Mouse (Mus musculus) frontal cortex, postnatal 25 days (tissue): ENCODE measurements around the gene Zfyve26.
"Not testable (repeated sequence)": the region's sequence is repeated elsewhere in the genome, so short reads cannot be mapped to it uniquely, and the experiment has no call there.

Source experiments
- DNase-seq, 2 experiments: peaks; one replicate each; pipeline ENCODE4 v3.0.0; 2022; ENCODE audit warnings: low spot score in 2 of 2

Gene Zfyve26

GRCm38 (mm10) chr12:79296126-79296816 is at the start of gene Zfyve26:
Gene Zfyve26 (minus strand): TSS chr12:79296304.
- peak; percentile 84 to 89 for DNase-seq

DNA sequence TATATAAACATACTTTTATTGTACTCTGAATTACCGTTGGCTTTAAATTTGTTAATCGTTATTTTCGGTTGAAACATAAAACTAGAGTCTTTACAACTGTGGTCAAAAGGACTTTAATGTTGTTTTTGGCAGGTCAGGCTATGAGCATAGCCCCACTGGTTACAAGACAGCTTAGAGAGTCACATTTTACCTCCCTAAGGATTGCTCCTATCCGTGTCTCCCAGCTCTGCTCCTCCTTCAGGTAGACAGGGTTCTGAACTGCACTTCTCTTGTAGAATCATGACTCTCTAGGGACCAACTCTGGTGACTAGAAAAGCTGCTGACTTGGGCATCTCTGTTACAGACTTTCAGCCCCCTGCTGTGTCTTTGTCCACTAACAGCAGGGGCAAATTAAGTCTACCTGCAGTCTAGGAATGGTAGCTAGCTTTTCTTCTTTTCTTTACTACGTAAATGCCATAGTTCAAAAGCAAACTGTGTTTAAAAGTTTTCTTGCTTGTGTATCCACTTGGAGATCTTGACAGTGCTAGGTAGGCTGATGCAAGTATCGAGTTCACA is 45.3 kb upstream of the Zfyve26 start:
- DNase-seq = no peak

- DNase-seq = no peak
Measured at GRCm38 (mm10) chr12:79340513-79340912, 44.4 kb upstream of the Zfyve26 start.

GRCm38 (mm10) chr12:79338791-79339190 is 42.7 kb upstream of the Zfyve26 start:
- no peak for DNase-seq

DNA sequence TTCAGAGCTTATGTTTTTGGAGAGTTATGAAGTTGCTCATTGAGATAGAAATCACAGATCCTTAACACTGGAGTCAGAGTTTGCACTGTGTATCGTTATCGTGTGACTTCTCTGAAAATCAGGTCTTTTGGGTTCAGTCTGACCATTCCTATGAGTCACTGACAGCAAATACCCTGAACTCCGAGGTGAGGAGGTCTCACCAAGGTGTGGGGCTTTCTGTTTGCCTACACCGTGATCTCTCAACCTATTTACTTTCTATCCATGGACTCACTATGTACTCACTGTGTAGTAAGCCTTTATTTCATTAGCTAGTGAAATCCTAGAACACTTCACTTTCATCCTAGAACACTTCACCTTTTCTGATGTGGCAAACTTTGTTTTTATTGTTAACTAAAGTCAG is 35.6 kb upstream of the Zfyve26 start:
- DNase-seq = no peak

- no peak for DNase-seq
Measured at GRCm38 (mm10) chr12:79330571-79330970, 34.5 kb upstream of the Zfyve26 start.

DNA sequence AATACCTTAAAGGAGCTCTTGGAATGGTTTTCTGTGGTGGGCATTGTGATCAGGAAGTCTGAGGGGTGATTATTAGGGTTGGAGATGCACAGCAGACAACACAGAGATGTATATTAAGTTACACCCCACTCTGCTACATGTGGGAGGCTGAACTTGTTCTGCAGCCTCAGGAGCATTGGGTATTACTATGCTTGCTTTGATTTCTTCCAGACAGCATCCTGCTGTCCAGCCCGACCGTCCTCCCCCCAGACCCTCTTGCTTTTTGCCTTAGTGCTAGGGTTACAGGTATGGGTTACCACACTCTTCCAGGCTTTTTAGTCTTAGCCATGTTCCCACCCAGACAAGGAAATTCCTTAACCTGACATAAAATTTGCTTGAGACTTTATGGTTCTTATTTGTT is 31.8 kb upstream of the Zfyve26 start:
- no peak for DNase-seq

GRCm38 (mm10) chr12:79326745-79327144 is 30.6 kb upstream of the Zfyve26 start:
- no peak for DNase-seq

GRCm38 (mm10) chr12:79326236-79326635 is 30.1 kb upstream of the Zfyve26 start:
- DNase-seq = no peak

- DNase-seq = not testable (repeated sequence)
Measured at GRCm38 (mm10) chr12:79322539-79322938, 26.4 kb upstream of the Zfyve26 start.

DNA sequence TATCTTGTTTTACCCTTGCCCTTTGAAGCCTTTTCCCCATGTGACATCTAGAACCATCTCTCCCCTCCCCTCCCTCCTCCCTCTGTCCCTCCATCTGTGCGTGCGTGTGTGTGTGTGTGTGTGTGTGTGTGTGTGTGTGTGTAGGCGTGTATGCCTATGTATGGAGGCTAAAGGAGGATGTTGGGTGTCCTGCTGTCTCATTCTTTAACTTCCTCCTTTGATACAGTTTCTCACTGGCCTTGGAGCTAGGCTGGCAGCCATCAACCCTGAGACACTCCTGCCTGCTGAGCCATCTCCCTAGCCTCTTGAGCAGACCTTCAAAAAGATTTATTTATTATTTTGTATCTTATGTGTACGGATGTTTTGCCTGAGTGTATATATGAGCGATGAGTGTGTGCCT is 24.8 kb upstream of the Zfyve26 start:
- DNase-seq = no peak

- DNase-seq = no peak
Measured at GRCm38 (mm10) chr12:79317339-79317738, 21.2 kb upstream of the Zfyve26 start.

- no peak for DNase-seq
Measured at GRCm38 (mm10) chr12:79313721-79314120, 17.6 kb upstream of the Zfyve26 start.

GRCm38 (mm10) chr12:79306013-79306412 is 9.9 kb upstream of the Zfyve26 start:
- no peak for DNase-seq

GRCm38 (mm10) chr12:79305131-79305530 is 9.0 kb upstream of the Zfyve26 start:
- no peak for DNase-seq

GRCm38 (mm10) chr12:79301802-79302201 is 5.7 kb upstream of the Zfyve26 start:
- DNase-seq = no peak

DNA sequence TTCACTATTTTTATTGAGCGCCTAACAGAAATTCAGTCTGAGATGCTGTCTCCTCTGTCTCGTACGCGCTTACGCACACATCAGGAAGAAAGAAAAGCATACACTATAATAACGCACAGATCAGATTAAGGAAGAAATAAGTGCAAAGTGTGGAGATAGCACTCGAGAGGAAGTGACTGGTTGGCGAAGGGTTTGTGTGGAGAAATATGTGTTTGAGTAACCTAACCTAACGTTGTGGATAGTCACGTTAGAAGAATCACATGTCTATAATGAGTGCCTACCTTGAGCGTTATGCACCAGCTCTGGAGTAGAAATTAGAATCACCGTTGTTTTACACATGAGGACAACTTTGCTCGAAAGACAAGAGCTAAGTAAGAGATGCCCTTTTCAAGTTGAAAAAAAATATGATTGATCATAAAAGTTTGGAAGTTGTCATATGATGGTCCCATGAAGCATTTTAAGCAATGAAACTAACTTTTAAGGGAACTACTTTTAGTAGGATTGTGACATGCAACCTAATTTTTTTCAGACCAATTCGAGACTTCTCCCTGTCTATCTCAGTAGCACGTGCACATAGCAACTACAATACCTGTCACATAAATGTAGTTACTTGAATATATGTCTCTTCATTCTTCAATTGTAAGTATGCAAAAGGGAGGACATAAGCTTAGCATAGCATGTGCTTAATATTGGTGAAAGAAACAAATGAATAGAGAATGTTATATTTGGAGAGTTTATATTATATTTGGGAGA is 2.0 kb upstream of the Zfyve26 start:
- DNase-seq = no peak

- peak; percentile 29 to 52 for DNase-seq
Measured at GRCm38 (mm10) chr12:79297121-79297576, 1.0 kb upstream of the Zfyve26 start, which contains the start of gene Rad51b. Gene Rad51b (plus strand): TSS chr12:79297282.

DNA sequence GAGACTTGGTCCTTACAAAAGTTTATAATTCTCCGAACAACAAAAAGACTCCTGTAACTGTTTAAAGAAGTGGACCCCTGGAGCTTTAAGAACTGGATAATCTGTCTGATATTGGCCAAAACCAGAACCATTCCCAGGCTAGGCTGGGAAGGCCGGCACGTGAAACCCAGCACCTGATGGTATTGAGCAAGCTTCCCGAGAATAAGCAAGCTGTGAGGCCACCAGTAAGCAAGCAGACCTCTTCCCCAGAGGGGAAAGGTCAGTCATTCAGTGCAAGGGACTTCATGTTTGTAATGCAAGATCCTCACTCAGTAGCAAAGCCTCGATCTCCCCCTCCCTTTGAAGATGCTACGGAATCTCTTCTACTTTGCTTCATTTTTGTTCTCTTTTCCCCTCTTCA is 3.2 kb downstream of the Zfyve26 start:
- DNase-seq = no peak

- no peak for DNase-seq
Measured at GRCm38 (mm10) chr12:79282595-79282994, 13.5 kb downstream of the Zfyve26 start.

DNA sequence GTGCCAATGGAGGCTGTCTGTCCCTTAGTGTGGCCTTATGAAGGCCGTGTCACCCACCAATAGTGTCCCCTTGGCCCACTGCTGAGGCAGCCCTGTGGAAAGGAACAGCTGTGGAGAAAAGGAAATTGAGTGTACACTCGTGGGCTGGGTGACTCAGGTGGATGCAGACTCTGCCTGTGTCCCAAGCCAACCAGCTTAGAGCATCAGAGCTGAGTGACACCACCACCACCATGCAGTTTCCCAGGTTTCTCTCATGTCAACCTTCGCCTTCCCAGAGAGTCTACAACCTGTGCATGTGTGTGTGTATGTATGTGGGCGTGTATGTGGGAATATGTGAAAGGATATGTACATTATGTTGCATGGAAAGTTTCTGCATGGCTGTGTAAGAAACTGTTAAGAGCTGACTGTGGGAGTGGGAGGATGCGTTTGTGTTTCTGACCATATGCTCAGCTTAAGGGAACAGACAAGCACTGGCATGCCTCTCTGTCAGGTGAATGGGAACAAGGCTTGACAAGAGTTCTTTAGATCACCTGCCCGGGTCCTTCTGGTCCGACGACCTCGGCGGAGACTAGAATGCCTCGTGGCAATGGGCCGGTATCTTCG is 16.5 kb downstream of the Zfyve26 start:
- no peak for DNase-seq

DNA sequence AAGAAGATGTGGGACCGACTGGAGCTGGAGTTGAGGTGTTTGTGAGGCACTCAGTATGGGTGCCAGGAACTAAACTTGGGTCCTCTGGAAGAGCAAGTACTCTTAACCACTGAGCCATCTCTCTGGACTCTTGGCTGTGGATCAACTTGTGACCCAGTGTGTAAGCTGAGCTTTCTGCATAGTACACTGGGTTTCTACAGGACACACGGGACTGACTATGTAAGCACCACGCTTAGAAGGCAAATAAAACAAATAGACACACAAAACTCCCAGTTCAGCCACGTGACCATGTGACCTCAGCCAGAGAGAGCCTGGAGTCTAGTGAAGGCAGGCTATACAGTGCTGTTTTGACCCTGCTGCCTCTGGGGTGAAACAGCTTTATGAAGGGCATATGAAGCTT is 23.5 kb downstream of the Zfyve26 start:
- DNase-seq = no peak
